Mouse (Mus musculus) CD4-positive, CD25-positive, alpha-beta regulatory T cell, adult 2 months (primary cell): ENCODE results near the gene Cdk14.

Source experiments
- DNase-seq: peaks from one replicate; pipeline ENCODE4 v3.0.0-alpha.2; 2012; ENCODE audit warnings: low read depth, low spot score

The Cdk14 gene

GRCm38 (mm10) chr5:5314270-5314669, 105.8 kb downstream of the Cdk14 start:
- no peak for DNase-seq

- DNase-seq = no peak
Observed at GRCm38 (mm10) chr5:5313195-5313760, 106.8 kb downstream of the Cdk14 start.

- no peak for DNase-seq
Observed at GRCm38 (mm10) chr5:5305286-5305685, 114.8 kb downstream of the Cdk14 start.

GRCm38 (mm10) chr5:5303102-5303670, 116.9 kb downstream of the Cdk14 start:
- DNase-seq = no peak

- DNase-seq = no peak
Observed at GRCm38 (mm10) chr5:5301571-5302079, 118.5 kb downstream of the Cdk14 start.

- DNase-seq = no peak
Observed at GRCm38 (mm10) chr5:5300998-5301397, 119.1 kb downstream of the Cdk14 start.

GRCm38 (mm10) chr5:5300290-5300689, 119.8 kb downstream of the Cdk14 start:
- DNase-seq = no peak

- DNase-seq = no peak
Observed at GRCm38 (mm10) chr5:5297222-5297621, 122.9 kb downstream of the Cdk14 start.

GRCm38 (mm10) chr5:5296773-5297172, 123.3 kb downstream of the Cdk14 start:
- no peak for DNase-seq

- DNase-seq = no peak
Observed at GRCm38 (mm10) chr5:5292830-5293542, 127.1 kb downstream of the Cdk14 start.

GRCm38 (mm10) chr5:5291321-5291991, 128.7 kb downstream of the Cdk14 start:
- no peak for DNase-seq

- no peak for DNase-seq
Observed at GRCm38 (mm10) chr5:5290714-5291113, 129.4 kb downstream of the Cdk14 start.

GRCm38 (mm10) chr5:5285876-5286275, 134.2 kb downstream of the Cdk14 start:
- DNase-seq = no peak

GRCm38 (mm10) chr5:5284531-5284930, 135.6 kb downstream of the Cdk14 start:
- DNase-seq = no peak

GRCm38 (mm10) chr5:5283756-5284430, 136.2 kb downstream of the Cdk14 start:
- no peak for DNase-seq

- no peak for DNase-seq
Observed at GRCm38 (mm10) chr5:5282425-5282824, 137.7 kb downstream of the Cdk14 start.

GRCm38 (mm10) chr5:5275321-5275720, 144.8 kb downstream of the Cdk14 start:
- DNase-seq = no peak

- no peak for DNase-seq
Observed at GRCm38 (mm10) chr5:5274318-5274717, 145.8 kb downstream of the Cdk14 start.

- DNase-seq = no peak
Observed at GRCm38 (mm10) chr5:5266787-5267126, 153.4 kb downstream of the Cdk14 start.

GRCm38 (mm10) chr5:5265861-5266786, 154.0 kb downstream of the Cdk14 start:
- no peak for DNase-seq

GRCm38 (mm10) chr5:5265401-5265841, 154.7 kb downstream of the Cdk14 start:
- no peak for DNase-seq
